Comparison of ENCODE assay signal across 8 mouse cellular contexts in genomic region chr7:122670873-122671641, GRCm38 (mm10). TPM values are rescaled to one million over a fixed set of nuclear protein-coding genes. Genes with fewer than 3 reads are reported as not detected.
DNase-seq lines count a peak whose midpoint lies in the region; ATAC-seq lines count a peak whose summit lies in the region.

No protein-coding gene starts in this region.

- 8% methylated on average over 45 of the region's 45 CpGs for WGBS in embryonic facial prominence, embryonic 10.5 days
- WGBS in midbrain, embryonic 11.5 days, result 11% methylated on average over 45 of the region's 45 CpGs

- intact Hi-C loops in left cerebral cortex, postnatal 4 days (cut with DNase I), result loop anchor here (5.0 kb wide), 2 partner anchors 194 to 236 kb away; no protein-coding TSS in a partner anchor

- H3K4me3 ChIP-seq in embryonic facial prominence, embryonic 10.5 days, result peak overlapping the region; percentile 34; the same call in 1 of the 2 replicates
- peak overlapping the region; percentile 21 for H3K4me3 ChIP-seq in midbrain, embryonic 11.5 days (ENCODE audit: low read depth, low read length)

- H3K4me2 ChIP-seq in midbrain, embryonic 11.5 days, result peak overlapping the region; percentile 32

- H3K9ac ChIP-seq in midbrain, embryonic 11.5 days (ENCODE audit: low read length), result peak overlapping the region; percentile 7; the same call in 1 of the 2 replicates

- no peak overlapping the region for H3K27ac ChIP-seq in embryonic facial prominence, embryonic 10.5 days (replicated peaks)
- H3K27ac ChIP-seq in midbrain, embryonic 11.5 days (ENCODE audit: low read depth, low read length), result no peak overlapping the region

- peak; percentile 96 for DNase-seq in adrenal gland, postnatal 10 days
- peak; percentile 96 for DNase-seq in embryonic facial prominence, embryonic 10.5 days (ENCODE audit: low spot score)
- DNase-seq in heart, adult 18-20 months, result peak; percentile 78 to 81
- peak; percentile 59 for DNase-seq in kidney, adult 11 months
- DNase-seq in left cerebral cortex, postnatal 4 days, result peak; percentile 82
- DNase-seq in midbrain, embryonic 11.5 days (ENCODE audit: low spot score, missing footprints), result peak; percentile 98
- DNase-seq in spleen, adult 12 weeks (ENCODE audit: low spot score), result peak; percentile 1

- H3K27me3 ChIP-seq in embryonic facial prominence, embryonic 10.5 days (replicated peaks; ENCODE audit: low read depth, poor library complexity, severe bottlenecking), result peaks cover 27% of the 10 kb centered on the region
- peaks cover 3% of the 10 kb centered on the region for H3K27me3 ChIP-seq in midbrain, embryonic 11.5 days (ENCODE audit: control insufficient read depth, insufficient read depth, low read length)

- peaks cover 9% of the 10 kb centered on the region; the same call in 1 of the 2 replicates for H3K4me1 ChIP-seq in embryonic facial prominence, embryonic 10.5 days
- H3K4me1 ChIP-seq in midbrain, embryonic 11.5 days (ENCODE audit: control insufficient read depth, insufficient read depth, low read length), result no peaks in the 10 kb centered on the region

- H3K9me3 ChIP-seq in embryonic facial prominence, embryonic 10.5 days, result no peaks in the 10 kb centered on the region
- H3K9me3 ChIP-seq in midbrain, embryonic 11.5 days (ENCODE audit: control insufficient read depth, low read length), result no peaks in the 10 kb centered on the region

- H3K36me3 ChIP-seq in embryonic facial prominence, embryonic 10.5 days (replicated peaks), result no peaks in the 10 kb centered on the region
- no peaks in the 10 kb centered on the region for H3K36me3 ChIP-seq in midbrain, embryonic 11.5 days (ENCODE audit: control insufficient read depth, insufficient read depth, low read length)

- peak; percentile 83 for ATAC-seq in midbrain, embryonic 11.5 days (ENCODE audit: low FRiP score)
- ATAC-seq in monocyte, adult 5-6 weeks (replicated peaks; ENCODE audit: insufficient number of reproducible peaks, low FRiP score, low TSS enrichment, poor library complexity, severe bottlenecking), result no peak

RNA-seq across cellular contexts. Expression of gene Cacng3, which starts 0.8 kb away (rescaled TPM):
- total RNA-seq in adrenal gland, postnatal 10 days (2021), result 1 to 10 TPM; 1.5 to 4.6 TPM
- polyA plus RNA-seq in embryonic facial prominence, embryonic 10.5 days (2016; fragmentation: Nextera tagmentation; extraction: Ambion mirVana), result 0.06 TPM in 1 of 2 replicates, not detected in the other
- total RNA-seq in heart, adult 18-20 months (2021), result not detected
- 10 to 100 TPM; 32.2 to 39.0 TPM for total RNA-seq in left cerebral cortex, postnatal 4 days (2021)
- 2.4 and 2.6 TPM in 2 replicates for polyA plus RNA-seq in midbrain, embryonic 11.5 days (2014; fragmentation: Nextera tagmentation; extraction: Ambion mirVana)
- total RNA-seq in monocyte, adult 5-6 weeks (2017), result not detected in 3 replicates

Comparison
In these comparisons a context has a peak if more than half of its experiments do, and no peak if none do; other contexts are left out.
1. DNase-seq: peak in every context shown above with its lines; median percentile 98 in midbrain, embryonic 11.5 days; 96 in adrenal gland, postnatal 10 days; 96 in embryonic facial prominence, embryonic 10.5 days; 82 in left cerebral cortex, postnatal 4 days; 80 in heart, adult 18-20 months; 59 in kidney, adult 11 months; 1 in spleen, adult 12 weeks.
2. RNA of gene Cacng3, which starts 0.8 kb away (total RNA-seq): 32.2 to 39.0 TPM in left cerebral cortex, postnatal 4 days; 1.5 to 4.6 TPM in adrenal gland, postnatal 10 days, not detected in heart, adult 18-20 months and not detected in monocyte, adult 5-6 weeks; every median in the first group is over 4 times any median in the second.